Mouse (Mus musculus): Measurements from ENCODE around the gene Vamp5. TPM values are rescaled to one million over a fixed set of nuclear protein-coding genes. Genes with fewer than 3 reads are reported as not detected.

The Vamp5 gene
- total and polyA plus RNA-seq, 3 experiments: 465 to 593 TPM; not detected in 1

DNA sequence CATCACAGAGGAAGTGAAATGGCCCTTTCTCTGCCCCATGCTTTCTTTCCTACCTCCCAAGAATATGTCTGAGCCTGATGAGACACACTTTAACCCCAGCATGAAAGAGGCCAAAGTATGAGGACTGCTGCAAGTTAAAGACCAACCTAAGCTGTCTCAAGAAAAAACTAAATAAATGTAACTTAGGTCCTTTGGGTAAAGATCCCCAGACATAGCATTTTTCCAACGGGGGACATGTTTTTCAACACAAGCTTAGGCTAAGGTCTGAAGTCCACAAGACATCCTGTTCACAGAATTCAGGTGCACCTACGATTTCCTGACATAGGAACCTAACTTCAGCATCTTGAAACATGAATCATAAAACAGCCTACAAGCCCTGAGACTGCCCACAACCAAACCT is 30.1 kb downstream of the Vamp5 start (continued):
- TF ChIP-seq ZC3H11A (IDR thresholded peaks at IDR 0.05; ENCODE audit: low read depth, low read length) (no peak), CHD2 (IDR thresholded peaks at IDR 0.05; ENCODE audit: low read length) (no peak), ETS1 (IDR thresholded peaks at IDR 0.05; ENCODE audit: low read depth, low read length) (no peak), TBP (IDR thresholded peaks at IDR 0.05; ENCODE audit: low read depth, low read length) (no peak), GABPA (IDR thresholded peaks at IDR 0.05; ENCODE audit: low read depth, low read length) (no peak)

DNA sequence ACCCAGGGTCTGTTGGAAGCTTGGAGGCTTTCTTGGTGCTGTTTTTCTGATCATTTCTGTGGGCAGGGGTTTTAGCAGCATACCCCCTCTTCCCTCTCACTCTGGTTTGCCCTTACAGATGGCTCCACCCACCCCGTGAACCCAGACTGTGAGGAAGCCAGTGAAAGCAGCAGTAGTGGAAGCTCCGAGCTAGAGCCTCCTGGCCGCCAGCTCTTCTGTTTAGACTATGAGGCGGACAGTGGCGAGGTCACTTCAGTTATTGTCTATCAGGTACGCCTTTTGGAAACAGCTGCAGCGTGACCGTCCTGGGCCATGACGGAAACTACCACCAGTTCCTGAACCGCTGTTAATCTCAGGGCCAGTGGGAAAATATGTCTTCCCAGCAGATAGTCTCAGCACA is 31.9 kb downstream of the Vamp5 start:
- Histone ChIP-seq H3K9ac (ENCODE audit: control insufficient read depth, low read depth, low read length, poor library complexity, severe bottlenecking) (no peak overlapping the region), H3K9me3 (replicated peaks; ENCODE audit: insufficient read depth, low read length) (no peaks in the 10 kb centered on the region), H3K4me1 (ENCODE audit: control insufficient read depth in 1 of 2, insufficient read depth in 2 of 2, low read length in 2 of 2) (peaks cover 20 to 24% of the 10 kb centered on the region in 2 experiments), H3K79me2 (ENCODE audit: control insufficient read depth, insufficient read depth, low read length, poor library complexity) (peaks cover 42% of the 10 kb centered on the region), H3K36me3 (ENCODE audit: control insufficient read depth in 1 of 2, insufficient read depth in 2 of 2, low read length in 2 of 2) (peaks cover 6 to 40% of the 10 kb centered on the region in 2 experiments), H3K4me3 (ENCODE audit: control insufficient read depth in 1 of 2, insufficient read depth in 1 of 2, low read depth in 2 of 2, low read length in 2 of 2) (peak overlapping the region in 1 of 2 experiments; percentile 74; a peak in 1 of 4 replicates), H3K27ac (ENCODE audit: control insufficient read depth, low read depth, low read length) (no peak overlapping the region), H3K27me3 (ENCODE audit: control insufficient read depth in 1 of 2, insufficient read depth in 2 of 2, low read length in 2 of 2) (no peaks in the 10 kb centered on the region)
- DNase-seq (ENCODE audit: low read depth, low spot score): no peak
- TF ChIP-seq EP300 (IDR thresholded peaks at IDR 0.05; ENCODE audit: low read depth in 1 of 2, low read length in 2 of 2): no peak
- no peak for TF ChIP-seq NELFE (IDR thresholded peaks at IDR 0.05; ENCODE audit: low read depth, low read length)
- no peak for TF ChIP-seq RAD21 (IDR thresholded peaks at IDR 0.05; ENCODE audit: low read depth, low read length)
- TF ChIP-seq KAT2A (conservative IDR thresholded peaks at IDR 0.05; ENCODE audit: low read depth, low read length): no peak
- no peak for TF ChIP-seq CHD1 (IDR thresholded peaks at IDR 0.05; ENCODE audit: low read depth, low read length)
- TF ChIP-seq CHD2 (IDR thresholded peaks at IDR 0.05; ENCODE audit: low read length): no peak
- TF ChIP-seq NRF1 (IDR thresholded peaks at IDR 0.05; ENCODE audit: insufficient read depth, low read depth, low read length, poor library complexity, severe bottlenecking): no peak
- no peak for TF ChIP-seq CTCF (IDR thresholded peaks at IDR 0.05 in 2 of 3, conservative IDR thresholded peaks at IDR 0.05 in 1 of 3; ENCODE audit: control insufficient read depth in 1 of 3, insufficient read depth in 1 of 3, low read depth in 2 of 3, low read length in 3 of 3, poor library complexity in 1 of 3, severe bottlenecking in 1 of 3)
- TF ChIP-seq ZKSCAN1 (IDR thresholded peaks at IDR 0.05; ENCODE audit: low read depth, low read length): no peak
- no peak for TF ChIP-seq MAFK (IDR thresholded peaks at IDR 0.05; ENCODE audit: borderline replicate concordance, low read depth, low read length)
- TF ChIP-seq HCFC1 (IDR thresholded peaks at IDR 0.05; ENCODE audit: low read depth, low read length): no peak
- no peak for TF ChIP-seq ZNF384 (IDR thresholded peaks at IDR 0.05; ENCODE audit: low read depth, low read length)
- TF ChIP-seq USF2 (IDR thresholded peaks at IDR 0.05; ENCODE audit: borderline replicate concordance in 1 of 2, insufficient read depth in 1 of 2, low read depth in 1 of 2, low read length in 2 of 2): no peak

All from MEL (cell line).